Mouse (Mus musculus): ENCODE data around the gene Samd4b. TPM values are rescaled to one million over a fixed set of nuclear protein-coding genes. Genes with fewer than 3 reads are reported as not detected.

The Samd4b gene
- polyA plus RNA-seq, 1 experiment from 2014 or later: 40.2 TPM

- Histone ChIP-seq H3K4me1 (peaks cover 6% of the 10 kb centered on the region), H3K9me3 (replicated peaks) (no peaks in the 10 kb centered on the region), H3K36me3 (no peaks in the 10 kb centered on the region), H3K27ac (no peak overlapping the region), H3K4me3 (no peak overlapping the region), H3K27me3 (ENCODE audit: low read depth, poor library complexity, severe bottlenecking) (peaks cover 14% of the 10 kb centered on the region)
- 86% methylated on average over 14 of the region's 14 CpGs for WGBS
- no peak for DNase-seq (ENCODE audit: low spot score)
Measured at GRCm38 (mm10) chr7:28441776-28442485, 156.0 kb downstream of the Samd4b start.

GRCm38 (mm10) chr7:28440739-28441138 is 157.2 kb downstream of the Samd4b start:
- no peak overlapping the region for H3K4me3 ChIP-seq
- peaks cover 10% of the 10 kb centered on the region for H3K4me1 ChIP-seq
- H3K36me3 ChIP-seq: 0 out of 2 replicates have a peak, but pooled peaks cover 2% of the 10 kb centered on the region
- WGBS: 63% methylated on average over 2 of the region's 2 CpGs
- DNase-seq (ENCODE audit: low spot score): no peak
- 0 out of 2 replicates have a peak overlapping the region, but pooled peaks have one; percentile 12 for H3K27ac ChIP-seq
- H3K9me3 ChIP-seq (replicated peaks): no peaks in the 10 kb centered on the region
- H3K27me3 ChIP-seq (ENCODE audit: low read depth, poor library complexity, severe bottlenecking): peaks cover 11% of the 10 kb centered on the region

- no peaks in the 10 kb centered on the region for H3K9me3 ChIP-seq (replicated peaks)
- peaks cover 5% of the 10 kb centered on the region for H3K36me3 ChIP-seq
- 83% methylated on average over 2 of the region's 2 CpGs for WGBS
- peaks cover 29% of the 10 kb centered on the region for H3K4me1 ChIP-seq
- DNase-seq (ENCODE audit: low spot score): no peak
- H3K27ac ChIP-seq: no peak overlapping the region
- H3K4me3 ChIP-seq: no peak overlapping the region
- H3K27me3 ChIP-seq (ENCODE audit: low read depth, poor library complexity, severe bottlenecking): no peaks in the 10 kb centered on the region
Measured at GRCm38 (mm10) chr7:28438771-28439170, 159.2 kb downstream of the Samd4b start.

GRCm38 (mm10) chr7:28437964-28438363 is 160.0 kb downstream of the Samd4b start:
- Histone ChIP-seq H3K9me3 (replicated peaks) (no peaks in the 10 kb centered on the region), H3K4me1 (peaks cover 36% of the 10 kb centered on the region), H3K27me3 (ENCODE audit: low read depth, poor library complexity, severe bottlenecking) (no peaks in the 10 kb centered on the region)

GRCm38 (mm10) chr7:28436932-28437570 is 160.9 kb downstream of the Samd4b start, which contains the start of gene Gmfg:
TSS of gene Gmfg (plus strand) at chr7:28437447.
- Histone ChIP-seq H3K27me3 (ENCODE audit: low read depth, poor library complexity, severe bottlenecking) (no peaks in the 10 kb centered on the region), H3K36me3 (peaks cover 23% of the 10 kb centered on the region), H3K4me3 (peak within 1 kb of the TSS; percentile 96), H3K27ac (peak within 1 kb of the TSS; percentile 88), H3K9me3 (replicated peaks) (no peaks in the 10 kb centered on the region), H3K4me1 (peaks cover 36% of the 10 kb centered on the region)
- peak; percentile 77 for DNase-seq (ENCODE audit: low spot score)
- WGBS: 5% methylated on average over 16 of the region's 16 CpGs

More at GRCm38 (mm10) chr7:28437964-28438363, 160.0 kb downstream of the Samd4b start:
- no peak for DNase-seq (ENCODE audit: low spot score)
- no peak overlapping the region for H3K4me3 ChIP-seq
- peaks cover 13% of the 10 kb centered on the region for H3K36me3 ChIP-seq
- H3K27ac ChIP-seq: no peak overlapping the region

- Histone ChIP-seq H3K9me3 (replicated peaks) (no peaks in the 10 kb centered on the region), H3K4me1 (peaks cover 36% of the 10 kb centered on the region), H3K27me3 (ENCODE audit: low read depth, poor library complexity, severe bottlenecking) (no peaks in the 10 kb centered on the region), H3K4me3 (peak overlapping the region; percentile 96), H3K36me3 (peaks cover 29% of the 10 kb centered on the region), H3K27ac (peak overlapping the region; percentile 88)
- WGBS: under 1% methylated on average over 64 of the region's 64 CpGs
- peak; percentile 97 for DNase-seq (ENCODE audit: low spot score)
Measured at GRCm38 (mm10) chr7:28436271-28436904, 161.6 kb downstream of the Samd4b start.

- Histone ChIP-seq H3K27me3 (ENCODE audit: low read depth, poor library complexity, severe bottlenecking) (no peaks in the 10 kb centered on the region), H3K36me3 (peaks cover 35% of the 10 kb centered on the region), H3K4me3 (peak overlapping the region; percentile 96), H3K4me1 (peaks cover 36% of the 10 kb centered on the region), H3K9me3 (replicated peaks) (no peaks in the 10 kb centered on the region), H3K27ac (peak overlapping the region; percentile 88)
- DNase-seq (ENCODE audit: low spot score): no peak
- WGBS: 5% methylated on average over 65 of the region's 70 CpGs
Measured at GRCm38 (mm10) chr7:28435660-28436259, 162.2 kb downstream of the Samd4b start.

GRCm38 (mm10) chr7:28432252-28432651 is 165.7 kb downstream of the Samd4b start:
- no peak overlapping the region for H3K4me3 ChIP-seq
- no peak for DNase-seq (ENCODE audit: low spot score)
- H3K27me3 ChIP-seq (ENCODE audit: low read depth, poor library complexity, severe bottlenecking): no peaks in the 10 kb centered on the region
- WGBS: 94% methylated on average over 2 of the region's 2 CpGs
- H3K9me3 ChIP-seq (replicated peaks): no peaks in the 10 kb centered on the region
- no peak overlapping the region for H3K27ac ChIP-seq
- peaks cover 59% of the 10 kb centered on the region for H3K36me3 ChIP-seq
- H3K4me1 ChIP-seq: peaks cover 33% of the 10 kb centered on the region

GRCm38 (mm10) chr7:28430512-28430911 is 167.4 kb downstream of the Samd4b start:
- Histone ChIP-seq H3K36me3 (peaks cover 67% of the 10 kb centered on the region), H3K27ac (no peak overlapping the region), H3K27me3 (ENCODE audit: low read depth, poor library complexity, severe bottlenecking) (no peaks in the 10 kb centered on the region), H3K9me3 (replicated peaks) (no peaks in the 10 kb centered on the region), H3K4me3 (no peak overlapping the region), H3K4me1 (peaks cover 25% of the 10 kb centered on the region)
- WGBS: 96% methylated on average over 1 of the region's 1 CpGs
- DNase-seq (ENCODE audit: low spot score): no peak

GRCm38 (mm10) chr7:28427738-28428137 is 170.2 kb downstream of the Samd4b start:
- Histone ChIP-seq H3K36me3 (peaks cover 76% of the 10 kb centered on the region), H3K4me3 (no peak overlapping the region), H3K27ac (no peak overlapping the region), H3K27me3 (ENCODE audit: low read depth, poor library complexity, severe bottlenecking) (no peaks in the 10 kb centered on the region), H3K9me3 (replicated peaks) (no peaks in the 10 kb centered on the region), H3K4me1 (no peaks in the 10 kb centered on the region)
- no peak for DNase-seq (ENCODE audit: low spot score)

- 96% methylated on average over 1 of the region's 1 CpGs for WGBS
- no peak for DNase-seq (ENCODE audit: low spot score)
Measured at GRCm38 (mm10) chr7:28423018-28423417, 174.9 kb downstream of the Samd4b start.

GRCm38 (mm10) chr7:28419416-28419815 is 178.5 kb downstream of the Samd4b start:
- 100% methylated on average over 2 of the region's 2 CpGs for WGBS
- Histone ChIP-seq H3K4me3 (no peak overlapping the region), H3K27me3 (ENCODE audit: low read depth, poor library complexity, severe bottlenecking) (no peaks in the 10 kb centered on the region), H3K4me1 (no peaks in the 10 kb centered on the region), H3K36me3 (peaks cover 99% of the 10 kb centered on the region), H3K27ac (no peak overlapping the region), H3K9me3 (replicated peaks) (no peaks in the 10 kb centered on the region)
- no peak for DNase-seq (ENCODE audit: low spot score)

More at GRCm38 (mm10) chr7:28423018-28423417, 174.9 kb downstream of the Samd4b start:
- peaks cover 87% of the 10 kb centered on the region for H3K36me3 ChIP-seq
- H3K27me3 ChIP-seq (ENCODE audit: low read depth, poor library complexity, severe bottlenecking): no peaks in the 10 kb centered on the region
- no peaks in the 10 kb centered on the region for H3K9me3 ChIP-seq (replicated peaks)
- H3K4me1 ChIP-seq: no peaks in the 10 kb centered on the region
- no peak overlapping the region for H3K27ac ChIP-seq
- no peak overlapping the region for H3K4me3 ChIP-seq

Data from limb, embryonic 10.5 days (tissue).